Mouse (Mus musculus) 3T3-L1 (cell line): ENCODE measurements at regions not wholly inside any gene's neighbourhood (a gene's known extent, or its start where the extent isn't known, plus 50 kb on each side); places are given as distances from the start of the nearest gene placed in this dataset.

Source experiments
- DNase-seq: peaks from one replicate; pipeline ENCODE4 v3.0.0-alpha.2; 2015; ENCODE audit warnings: low read depth, low spot score

- peak; percentile 41 for DNase-seq
These were observed 105.1 kb upstream of the Erbb4 start for GRCm38 (mm10) chr1:69212896-69213500.

GRCm38 (mm10) chr1:69202745-69203144 is 94.9 kb upstream of the Erbb4 start:
- DNase-seq: no peak

- peak; percentile 70 for DNase-seq
These were observed 57.3 kb upstream of the Erbb4 start for GRCm38 (mm10) chr1:69165202-69165601.
